Mouse (Mus musculus) heart, adult 2 months (tissue): ENCODE results near the gene Acvr2b.

ENCODE experiments used
- CTCF ChIP-seq: fragments of 200-600 bp; IDR thresholded peaks from 2 replicates; pipeline ENCODE4 v1.8.1; 2022; ENCODE audit warnings: antibody characterized with exemption, mild to moderate bottlenecking, moderate library complexity
- POLR2A ChIP-seq: fragments of 200-500 bp; IDR thresholded peaks from 2 replicates; pipeline ENCODE4 v1.6.1; 2011; ENCODE audit warnings: mild to moderate bottlenecking, low read depth, low read length, control low read depth; ENCODE audit not compliant: insufficient read depth

DNA sequence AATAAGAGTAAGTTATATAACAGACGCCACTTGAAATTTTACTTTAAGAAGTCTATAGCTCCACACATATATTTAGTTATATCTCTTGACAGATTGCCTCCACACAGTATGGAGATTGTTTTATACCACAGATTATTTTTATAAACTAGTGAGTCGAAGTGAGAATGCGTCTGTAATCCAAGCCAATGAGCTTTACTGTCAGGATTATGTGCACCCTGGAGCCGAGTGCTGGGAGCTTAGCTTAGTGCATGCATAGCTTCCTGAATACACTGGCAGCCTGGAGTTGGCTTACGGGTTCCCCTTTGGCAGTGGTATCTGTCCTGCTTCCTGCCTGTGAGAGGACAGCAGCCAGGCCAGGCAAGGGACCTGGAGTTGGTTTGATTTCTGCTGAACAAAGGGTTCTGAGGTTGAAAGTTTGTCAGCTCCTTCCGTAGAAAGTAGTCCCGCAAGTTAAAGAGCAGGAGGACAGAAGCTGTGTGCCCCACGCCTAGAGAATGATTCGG is 36.6 kb downstream of the Acvr2b start:
- TF ChIP-seq POLR2A (no peak), CTCF (no peak)
